Mouse (Mus musculus): ENCODE results near the gene Slc24a3. TPM values are rescaled to one million over a fixed set of nuclear protein-coding genes. Genes with fewer than 3 reads are reported as not detected.

Gene Slc24a3
- polyA plus RNA-seq, 1 experiment from 2014 or later = 14.9 TPM

- no peaks in the 10 kb centered on the region for H3K36me3 ChIP-seq
- H3K27ac ChIP-seq (replicated peaks) = peak overlapping the region; percentile 75
- no peaks in the 10 kb centered on the region for H3K27me3 ChIP-seq
- no peaks in the 10 kb centered on the region for H3K9me3 ChIP-seq
- 52% methylated on average over 6 of the region's 6 CpGs for WGBS
- no peak overlapping the region for H3K4me3 ChIP-seq
- H3K4me1 ChIP-seq (replicated peaks) = peaks cover 14% of the 10 kb centered on the region; the same call in 1 of the 2 replicates
- peak; percentile 82 for ATAC-seq (ENCODE audit: low read depth)
- no peak overlapping the region for H3K9ac ChIP-seq
- H3K4me2 ChIP-seq = no peak overlapping the region
Measured at GRCm38 (mm10) chr2:145631123-145631798, 463.7 kb downstream of the Slc24a3 start.

DNA sequence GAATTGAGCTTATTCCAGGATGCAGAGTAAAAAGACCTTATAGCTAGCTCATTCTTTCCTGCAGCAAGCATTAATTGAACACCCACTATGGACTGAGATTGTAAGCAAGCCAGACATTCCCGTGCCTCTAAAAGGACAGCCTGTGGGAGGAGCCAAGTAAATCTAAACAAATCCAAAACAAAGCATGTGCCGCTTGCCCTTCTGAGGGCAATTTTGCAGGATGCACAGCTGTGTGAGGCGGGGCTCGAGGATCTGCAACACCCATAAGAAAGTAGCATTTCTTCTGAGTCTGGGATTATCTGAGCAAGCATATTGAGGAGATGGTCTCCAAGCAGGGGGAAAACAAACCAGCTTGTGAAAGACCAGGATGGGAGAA lies 464.2 kb downstream of the Slc24a3 start:
- WGBS = 36% methylated on average over 4 of the region's 4 CpGs
- Histone ChIP-seq H3K27ac (replicated peaks) (peak overlapping the region; percentile 75), H3K4me2 (no peak overlapping the region), H3K27me3 (no peaks in the 10 kb centered on the region), H3K9me3 (no peaks in the 10 kb centered on the region), H3K4me1 (replicated peaks) (peaks cover 14% of the 10 kb centered on the region; the same call in 1 of the 2 replicates), H3K9ac (no peak overlapping the region), H3K36me3 (no peaks in the 10 kb centered on the region), H3K4me3 (no peak overlapping the region)
- peak; percentile 45 for ATAC-seq (ENCODE audit: low read depth)

DNA sequence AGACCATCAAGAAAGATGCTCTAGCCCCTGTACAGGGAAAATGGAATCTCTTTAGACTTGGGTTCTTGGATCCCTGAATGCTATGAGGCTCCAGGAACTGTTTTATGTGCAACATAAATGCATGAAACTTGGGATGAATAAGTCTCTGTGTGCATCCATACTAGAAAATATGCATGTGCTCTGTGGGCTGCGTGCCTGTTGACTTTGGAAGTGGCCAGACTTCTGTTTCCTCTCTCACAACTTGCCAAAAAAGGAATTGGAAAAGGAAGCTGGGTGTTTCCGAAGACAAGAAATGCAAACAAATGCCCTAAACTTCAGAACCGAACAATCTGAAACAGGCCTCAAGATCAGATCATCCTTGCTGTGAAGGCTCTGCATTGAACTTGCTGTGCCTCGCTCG lies 466.3 kb downstream of the Slc24a3 start:
- H3K4me3 ChIP-seq = no peak overlapping the region
- peaks cover 14% of the 10 kb centered on the region; the same call in 1 of the 2 replicates for H3K4me1 ChIP-seq (replicated peaks)
- H3K9me3 ChIP-seq = no peaks in the 10 kb centered on the region
- ATAC-seq (ENCODE audit: low read depth) = no peak
- no peaks in the 10 kb centered on the region for H3K27me3 ChIP-seq
- H3K36me3 ChIP-seq = no peaks in the 10 kb centered on the region
- no peak overlapping the region for H3K4me2 ChIP-seq
- 79% methylated on average over 5 of the region's 5 CpGs for WGBS
- no peak overlapping the region for H3K9ac ChIP-seq
- H3K27ac ChIP-seq (replicated peaks) = no peak overlapping the region

DNA sequence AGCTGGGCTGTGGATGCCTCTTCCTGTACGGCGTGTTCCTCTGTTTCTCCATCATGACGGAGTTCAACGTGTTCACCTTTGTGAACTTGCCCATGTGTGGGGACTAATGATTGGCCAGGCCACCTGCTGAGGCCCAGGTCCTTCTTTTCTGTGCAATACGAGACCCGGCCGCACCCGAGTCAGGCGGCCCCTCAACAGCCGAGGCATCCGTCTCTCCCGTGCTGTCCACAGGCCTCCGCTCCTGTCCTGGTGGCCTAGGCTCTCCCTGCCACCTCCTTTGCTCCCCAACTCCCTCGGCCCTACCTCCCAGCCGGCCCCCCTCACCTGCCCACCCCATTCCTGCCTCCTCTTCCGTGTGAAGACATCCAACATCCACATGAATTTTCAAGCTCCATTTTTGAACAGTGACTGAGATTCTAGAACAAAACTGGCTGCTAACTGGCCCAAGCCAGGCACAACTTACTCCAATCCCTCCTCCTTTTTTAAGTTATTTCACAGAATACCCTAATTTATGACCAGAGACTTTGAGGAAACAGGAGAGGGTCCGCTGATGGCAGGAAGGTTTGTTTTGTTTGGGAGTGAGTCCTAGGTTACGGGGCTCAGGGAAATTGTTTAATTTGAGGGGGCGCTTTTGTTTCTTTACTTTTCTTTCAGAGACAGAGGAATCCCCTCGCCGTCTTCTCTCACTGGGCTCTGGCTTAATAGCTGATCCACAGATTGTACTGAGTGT lies 472.9 kb downstream of the Slc24a3 start:
- WGBS = 64% methylated on average over 21 of the region's 21 CpGs
- H3K27me3 ChIP-seq = no peaks in the 10 kb centered on the region
- no peaks in the 10 kb centered on the region for H3K4me1 ChIP-seq (replicated peaks)
- H3K4me3 ChIP-seq = no peak overlapping the region
- no peaks in the 10 kb centered on the region for H3K36me3 ChIP-seq
- H3K27ac ChIP-seq (replicated peaks) = no peak overlapping the region
- no peak overlapping the region for H3K9ac ChIP-seq
- no peak for ATAC-seq (ENCODE audit: low read depth)
- no peak overlapping the region for H3K4me2 ChIP-seq
- no peaks in the 10 kb centered on the region for H3K9me3 ChIP-seq

DNA sequence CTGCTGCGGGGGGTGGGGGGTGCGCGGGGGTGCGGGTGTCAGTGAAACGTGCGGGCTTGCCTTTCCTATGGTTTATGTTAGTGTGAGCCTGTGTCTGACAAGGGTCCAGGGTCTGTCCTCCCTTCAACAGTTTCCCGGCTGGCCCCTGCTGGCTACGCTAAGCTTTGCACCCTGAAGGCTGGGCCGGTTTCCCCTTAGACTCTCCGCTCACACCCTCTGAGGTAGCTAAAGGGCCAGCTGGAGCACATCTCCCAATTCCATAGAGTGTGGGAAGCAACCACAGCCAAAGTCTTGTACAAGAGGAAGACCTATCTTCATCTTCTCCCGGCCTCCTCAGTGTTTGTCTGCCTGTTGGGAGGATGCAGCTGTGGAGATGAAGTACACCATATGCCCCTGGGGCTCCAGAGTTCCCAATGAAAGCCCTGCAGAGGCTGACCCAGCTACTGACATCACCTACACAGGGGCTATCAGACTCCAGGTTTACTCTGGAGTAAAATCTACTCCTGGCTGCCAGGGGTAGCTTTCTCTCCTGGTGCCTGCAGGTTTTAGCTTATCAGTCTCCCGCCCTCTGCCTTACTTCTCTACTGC lies 487.9 kb downstream of the Slc24a3 start:
- Histone ChIP-seq H3K9me3 (no peaks in the 10 kb centered on the region), H3K27me3 (no peaks in the 10 kb centered on the region), H3K4me2 (no peak overlapping the region), H3K4me3 (no peak overlapping the region), H3K36me3 (no peaks in the 10 kb centered on the region), H3K4me1 (replicated peaks) (no peaks in the 10 kb centered on the region), H3K27ac (replicated peaks) (no peak overlapping the region), H3K9ac (no peak overlapping the region)
- no peak for ATAC-seq (ENCODE audit: low read depth)
- WGBS = 38% methylated on average over 12 of the region's 12 CpGs

GRCm38 (mm10) chr2:145656121-145656520 lies 488.6 kb downstream of the Slc24a3 start:
- H3K9ac ChIP-seq = no peak overlapping the region

DNA sequence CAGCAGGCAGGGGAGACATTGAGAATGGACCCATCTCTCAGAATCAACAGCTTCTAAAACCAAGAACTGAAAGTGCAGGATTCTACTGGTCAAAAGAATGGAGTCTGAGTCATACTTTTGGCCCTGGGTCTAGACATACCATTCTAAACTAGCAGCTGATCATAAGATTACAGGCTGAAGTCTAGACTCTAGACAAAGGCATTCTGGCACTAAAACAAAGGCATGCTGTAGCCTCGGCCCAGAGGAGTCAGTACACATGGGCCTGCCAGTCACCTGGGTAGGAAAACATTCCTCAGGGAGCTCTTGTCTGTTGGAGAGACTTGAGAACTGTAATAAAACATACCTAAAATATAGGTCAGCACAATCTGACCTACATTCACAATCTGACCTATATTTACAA lies 489.2 kb downstream of the Slc24a3 start:
- H3K9ac ChIP-seq = no peak overlapping the region
- no peak overlapping the region for H3K4me2 ChIP-seq
- no peak overlapping the region for H3K4me3 ChIP-seq
- H3K4me1 ChIP-seq (replicated peaks) = no peaks in the 10 kb centered on the region
- H3K27me3 ChIP-seq = no peaks in the 10 kb centered on the region
- no peaks in the 10 kb centered on the region for H3K9me3 ChIP-seq
- no peak overlapping the region for H3K27ac ChIP-seq (replicated peaks)
- WGBS = 68% methylated on average over 1 of the region's 1 CpGs
- no peaks in the 10 kb centered on the region for H3K36me3 ChIP-seq
- no peak for ATAC-seq (ENCODE audit: low read depth)

More at GRCm38 (mm10) chr2:145656121-145656520, 488.6 kb downstream of the Slc24a3 start:
- H3K9me3 ChIP-seq = no peaks in the 10 kb centered on the region
- no peak overlapping the region for H3K27ac ChIP-seq (replicated peaks)
- no peak for ATAC-seq (ENCODE audit: low read depth)
- H3K4me2 ChIP-seq = no peak overlapping the region
- H3K36me3 ChIP-seq = no peaks in the 10 kb centered on the region
- 57% methylated on average over 3 of the region's 3 CpGs for WGBS
- no peaks in the 10 kb centered on the region for H3K27me3 ChIP-seq
- H3K4me1 ChIP-seq (replicated peaks) = no peaks in the 10 kb centered on the region
- no peak overlapping the region for H3K4me3 ChIP-seq

DNA sequence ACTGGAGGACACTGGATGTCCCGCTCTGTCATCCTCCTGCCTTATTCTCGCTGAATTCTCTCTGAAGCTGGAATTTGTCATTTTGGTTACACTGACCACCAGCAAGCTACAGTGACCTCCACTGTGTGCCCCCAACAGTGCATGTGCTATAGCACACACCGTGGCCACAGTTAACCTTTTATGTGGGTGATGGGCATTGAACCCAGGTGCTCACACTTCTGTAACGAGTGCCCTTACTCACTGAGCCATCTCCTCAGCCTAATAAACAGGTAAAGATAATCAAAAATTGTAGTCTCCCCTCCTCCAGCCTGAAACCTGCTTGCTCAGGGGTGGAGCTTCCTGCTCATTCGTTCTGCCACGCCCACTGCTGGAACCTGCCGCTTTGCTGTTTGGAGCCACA lies 493.7 kb downstream of the Slc24a3 start:
- Histone ChIP-seq H3K27me3 (no peaks in the 10 kb centered on the region), H3K36me3 (no peaks in the 10 kb centered on the region), H3K4me1 (replicated peaks) (no peaks in the 10 kb centered on the region), H3K9ac (no peak overlapping the region), H3K4me2 (no peak overlapping the region), H3K4me3 (no peak overlapping the region), H3K9me3 (no peaks in the 10 kb centered on the region), H3K27ac (replicated peaks) (no peak overlapping the region)
- 79% methylated on average over 6 of the region's 7 CpGs for WGBS
- ATAC-seq (ENCODE audit: low read depth) = no peak

- Histone ChIP-seq H3K9ac (no peak overlapping the region), H3K4me3 (no peak overlapping the region), H3K9me3 (no peaks in the 10 kb centered on the region), H3K4me2 (no peak overlapping the region), H3K4me1 (replicated peaks) (no peaks in the 10 kb centered on the region), H3K36me3 (no peaks in the 10 kb centered on the region), H3K27ac (replicated peaks) (no peak overlapping the region), H3K27me3 (no peaks in the 10 kb centered on the region)
- ATAC-seq (ENCODE audit: low read depth) = no peak
- 90% methylated on average over 7 of the region's 7 CpGs for WGBS
Measured at GRCm38 (mm10) chr2:145663899-145664298, 496.3 kb downstream of the Slc24a3 start.

- H3K4me2 ChIP-seq = no peak overlapping the region
- no peak overlapping the region for H3K4me3 ChIP-seq
- H3K4me1 ChIP-seq (replicated peaks) = no peaks in the 10 kb centered on the region
- no peak overlapping the region for H3K27ac ChIP-seq (replicated peaks)
- no peak for ATAC-seq (ENCODE audit: low read depth)
- H3K9me3 ChIP-seq = no peaks in the 10 kb centered on the region
- H3K9ac ChIP-seq = no peak overlapping the region
- 91% methylated on average over 2 of the region's 2 CpGs for WGBS
- no peaks in the 10 kb centered on the region for H3K27me3 ChIP-seq
- H3K36me3 ChIP-seq = no peaks in the 10 kb centered on the region
Measured at GRCm38 (mm10) chr2:145664311-145664710, 496.8 kb downstream of the Slc24a3 start.

DNA sequence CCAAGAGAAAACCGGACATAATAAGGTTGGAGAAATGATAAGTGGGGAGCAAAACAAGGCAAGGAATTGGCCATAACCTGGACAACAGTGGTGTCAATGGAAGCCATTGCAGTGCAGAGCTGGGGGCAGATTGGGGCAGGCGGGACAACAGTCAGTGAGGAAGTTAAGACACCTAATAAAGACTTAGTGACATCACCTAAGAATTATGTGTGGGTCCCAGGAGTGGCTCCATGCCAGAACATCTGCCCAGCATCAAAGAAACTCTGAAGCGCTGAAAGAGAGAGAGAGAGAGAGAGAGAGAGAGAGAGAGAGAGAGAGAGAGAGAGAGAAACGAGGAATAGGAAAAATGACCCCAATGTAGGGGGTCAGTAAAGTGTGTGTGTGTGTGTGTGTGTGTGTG lies 500.6 kb downstream of the Slc24a3 start:
- H3K4me2 ChIP-seq = no peak overlapping the region
- WGBS = 78% methylated on average over 4 of the region's 4 CpGs
- no peak for ATAC-seq (ENCODE audit: low read depth)

DNA sequence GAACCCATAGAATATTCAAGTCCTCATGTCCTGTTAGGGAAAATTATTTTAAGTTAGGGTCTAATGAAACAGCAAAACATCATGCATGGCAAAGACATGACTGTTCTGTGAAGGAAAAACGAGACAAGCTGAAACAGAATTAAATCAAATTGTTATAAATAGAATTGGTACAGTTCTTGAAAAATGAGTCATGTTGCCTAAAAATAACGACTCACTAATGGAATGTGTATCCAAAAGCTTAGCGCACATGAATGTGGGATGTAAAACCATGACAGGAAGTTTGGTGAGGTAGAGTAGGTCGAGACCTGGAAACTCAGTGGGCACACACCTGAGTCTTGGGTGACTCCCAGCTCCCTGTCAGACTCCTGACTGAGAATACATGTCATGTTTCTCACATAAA lies 502.6 kb downstream of the Slc24a3 start:
- no peak overlapping the region for H3K27ac ChIP-seq (replicated peaks)
- H3K9me3 ChIP-seq = no peaks in the 10 kb centered on the region
- no peaks in the 10 kb centered on the region for H3K36me3 ChIP-seq
- no peak overlapping the region for H3K9ac ChIP-seq
- H3K4me1 ChIP-seq (replicated peaks) = peaks cover 12% of the 10 kb centered on the region
- no peaks in the 10 kb centered on the region for H3K27me3 ChIP-seq
- no peak overlapping the region for H3K4me3 ChIP-seq
- WGBS = 90% methylated on average over 4 of the region's 4 CpGs
- H3K4me2 ChIP-seq = no peak overlapping the region
- ATAC-seq (ENCODE audit: low read depth) = no peak

More for the DNA sequence above, 500.6 kb downstream of the Slc24a3 start:
- Histone ChIP-seq H3K27ac (replicated peaks) (no peak overlapping the region), H3K4me3 (no peak overlapping the region), H3K4me1 (replicated peaks) (no peaks in the 10 kb centered on the region), H3K9me3 (no peaks in the 10 kb centered on the region), H3K9ac (no peak overlapping the region), H3K36me3 (no peaks in the 10 kb centered on the region), H3K27me3 (no peaks in the 10 kb centered on the region)
